ENCODE assay signal across 11 mouse cellular contexts in the genomic region with DNA sequence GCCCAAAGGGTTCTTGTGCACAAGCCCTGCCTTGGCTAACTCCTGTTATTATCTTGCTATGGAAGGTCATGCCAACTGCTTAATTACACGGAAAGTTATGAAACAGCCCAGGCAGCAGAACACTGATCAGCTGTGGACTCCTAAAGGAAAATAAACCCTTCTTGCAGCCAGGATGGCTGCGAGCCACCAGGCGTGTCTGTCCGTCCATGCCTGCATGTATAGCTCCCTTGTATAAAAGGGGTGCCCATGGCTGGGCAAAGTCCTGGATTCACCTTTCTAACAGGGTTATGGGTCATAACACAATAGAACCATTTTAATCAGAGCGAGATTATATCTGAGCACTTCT.
A peak's percentile ranks its signal among the peaks of the same experiment; 100 is the strongest.
DNase-seq lines count a peak whose midpoint lies in the region; ATAC-seq and TF ChIP-seq lines count a peak whose summit lies in the region.
"Had no signal": no experiment of that assay in that cellular context is flagged by ENCODE, and none has a peak within 500 bp of the region (broad histone marks: within the 10 kb centered on the region; RNA-seq: fewer than 3 reads in every experiment).

No protein-coding gene starts in this region.

- TF ChIP-seq POLR2A in spleen, adult 2 months (IDR thresholded peaks at IDR 0.05; ENCODE audit: low read depth, low read length), result no peak

- H3K27ac ChIP-seq in hindbrain, embryonic 14.5 days, result peak overlapping the region; percentile 26; the same call in 1 of the 2 replicates
- H3K27ac ChIP-seq in hindbrain, embryonic 12.5 days, result no peak overlapping the region
- peak overlapping the region; percentile 84 for H3K27ac ChIP-seq in spleen, adult 2 months (ENCODE audit: insufficient read depth, low read length)
- H3K27ac ChIP-seq in stomach, postnatal 0 days (replicated peaks), result peak overlapping the region; percentile 67
- H3K27ac ChIP-seq in layer of hippocampus, adult 2 months, result no peak overlapping the region
- H3K27ac ChIP-seq: limb, embryonic 13.5 days; midbrain, embryonic 15.5 days had no signal

- no peak overlapping the region for H3K4me3 ChIP-seq in hindbrain, embryonic 14.5 days (replicated peaks; ENCODE audit: low read length)
- no peak overlapping the region for H3K4me3 ChIP-seq in hindbrain, embryonic 12.5 days
- no peak overlapping the region for H3K4me3 ChIP-seq in spleen, adult 2 months (ENCODE audit: extremely low read depth, insufficient read depth, insufficient read length)
- no peak overlapping the region for H3K4me3 ChIP-seq in stomach, postnatal 0 days (ENCODE audit: low read depth, low read length)
- H3K4me3 ChIP-seq in layer of hippocampus, adult 2 months, result no peak overlapping the region
- H3K4me3 ChIP-seq: limb, embryonic 13.5 days; midbrain, embryonic 15.5 days had no signal

- no peak overlapping the region for H3K9ac ChIP-seq in hindbrain, embryonic 14.5 days
- H3K9ac ChIP-seq in hindbrain, embryonic 12.5 days, result no peak overlapping the region
- no peak overlapping the region; the same call in 1 of the 2 replicates for H3K9ac ChIP-seq in stomach, postnatal 0 days (ENCODE audit: low read length)
- H3K9ac ChIP-seq: limb, embryonic 13.5 days; midbrain, embryonic 15.5 days had no signal

- 72% methylated on average over 5 of the region's 5 CpGs for WGBS in hindbrain, embryonic 14.5 days
- whole genome bisulfite sequencing in hindbrain, embryonic 12.5 days, result 81% methylated on average over 5 of the region's 5 CpGs
- WGBS in spleen, adult 2 months, result 88% methylated on average over 5 of the region's 5 CpGs
- 27% methylated on average over 5 of the region's 5 CpGs for WGBS in stomach, postnatal 0 days

- no peak for TF ChIP-seq EP300 in stomach, postnatal 0 days (optimal IDR thresholded peaks at IDR 0.05)

- TF ChIP-seq CTCF in spleen, adult 2 months (IDR thresholded peaks at IDR 0.05; ENCODE audit: extremely low read depth, insufficient read depth, insufficient read length, insufficient replicate concordance), result no peak
- TF ChIP-seq CTCF in stomach, postnatal 0 days (IDR thresholded peaks at IDR 0.05; ENCODE audit: low read depth), result no peak
- no peak for TF ChIP-seq CTCF in layer of hippocampus, adult 2 months (conservative IDR thresholded peaks at IDR 0.05)

- peaks cover 14% of the 10 kb centered on the region for H3K4me1 ChIP-seq in hindbrain, embryonic 14.5 days (replicated peaks; ENCODE audit: control insufficient read depth, insufficient read depth, low read length)
- peaks cover 17% of the 10 kb centered on the region for H3K4me1 ChIP-seq in hindbrain, embryonic 12.5 days
- peaks cover 22% of the 10 kb centered on the region for H3K4me1 ChIP-seq in spleen, adult 2 months (ENCODE audit: control insufficient read depth, insufficient read depth, insufficient read length)
- no peaks in the 10 kb centered on the region for H3K4me1 ChIP-seq in stomach, postnatal 0 days (replicated peaks; ENCODE audit: control insufficient read depth, insufficient read depth)

- H3K4me2 ChIP-seq in hindbrain, embryonic 14.5 days (replicated peaks), result no peak overlapping the region
- H3K4me2 ChIP-seq in hindbrain, embryonic 12.5 days (replicated peaks), result no peak overlapping the region
- H3K4me2 ChIP-seq in stomach, postnatal 0 days (replicated peaks; ENCODE audit: low read depth), result peak overlapping the region; percentile 38
- H3K4me2 ChIP-seq: midbrain, embryonic 15.5 days had no signal

- no peaks in the 10 kb centered on the region for H3K9me3 ChIP-seq in hindbrain, embryonic 14.5 days (ENCODE audit: control insufficient read depth, low read length)
- H3K9me3 ChIP-seq in hindbrain, embryonic 12.5 days (replicated peaks), result no peaks in the 10 kb centered on the region
- H3K9me3 ChIP-seq in stomach, postnatal 0 days (ENCODE audit: control insufficient read depth, low read length), result no peaks in the 10 kb centered on the region
- H3K9me3 ChIP-seq: limb, embryonic 13.5 days; midbrain, embryonic 15.5 days had no signal

- DNase-seq in hindbrain, embryonic 14.5 days (ENCODE audit: low spot score), result no peak
- DNase-seq in spleen, adult 2 months (ENCODE audit: low read depth in 1 of 2, low spot score in 2 of 2), result no peak
- no peak for DNase-seq in spleen, postnatal 10 days (ENCODE audit: low spot score in 2 of 2)
- peak; percentile 55 for DNase-seq in kidney, adult 18-20 months
- peak; percentile 28 for DNase-seq in stomach, postnatal 0 days (ENCODE audit: low spot score)
- DNase-seq in layer of hippocampus, adult 18-20 months (ENCODE audit: low spot score in 2 of 2), result no peak
- no peak for DNase-seq in layer of hippocampus, adult 2 months (ENCODE audit: low spot score in 2 of 2)
- DNase-seq: adrenal gland, adult 8-10 months had no signal

- no peaks in the 10 kb centered on the region for H3K27me3 ChIP-seq in hindbrain, embryonic 14.5 days (ENCODE audit: control insufficient read depth, insufficient read depth, low read length)
- no peaks in the 10 kb centered on the region for H3K27me3 ChIP-seq in hindbrain, embryonic 12.5 days
- H3K27me3 ChIP-seq in spleen, adult 2 months (ENCODE audit: control insufficient read depth, insufficient read depth, low read length), result no peaks in the 10 kb centered on the region
- H3K27me3 ChIP-seq in stomach, postnatal 0 days (ENCODE audit: control insufficient read depth, insufficient read depth, low read length), result no peaks in the 10 kb centered on the region
- H3K27me3 ChIP-seq: limb, embryonic 13.5 days; midbrain, embryonic 15.5 days had no signal

- no peaks in the 10 kb centered on the region for H3K36me3 ChIP-seq in hindbrain, embryonic 14.5 days (replicated peaks; ENCODE audit: control insufficient read depth, insufficient read depth)
- no peaks in the 10 kb centered on the region for H3K36me3 ChIP-seq in hindbrain, embryonic 12.5 days
- H3K36me3 ChIP-seq in spleen, adult 2 months (ENCODE audit: control insufficient read depth, insufficient read depth, low read length), result no peaks in the 10 kb centered on the region
- H3K36me3 ChIP-seq in stomach, postnatal 0 days (ENCODE audit: control insufficient read depth, insufficient read depth, low read length), result no peaks in the 10 kb centered on the region
- H3K36me3 ChIP-seq: limb, embryonic 13.5 days; midbrain, embryonic 15.5 days had no signal

- ATAC-seq in hindbrain, embryonic 14.5 days (ENCODE audit: low FRiP score), result peak; percentile 21; the same call in 1 of the 2 replicates
- ATAC-seq in hindbrain, embryonic 12.5 days (ENCODE audit: low FRiP score), result no peak
- peak; percentile 53 for ATAC-seq in stomach, postnatal 0 days (ENCODE audit: low FRiP score, low TSS enrichment)
- ATAC-seq: midbrain, embryonic 15.5 days had no signal

Comparison
In these comparisons a context has a peak if more than half of its experiments do, and no peak if none do; other contexts are left out.
1. H3K27ac ChIP-seq: peak in hindbrain, embryonic 14.5 days (single experiment), spleen, adult 2 months (single experiment) and stomach, postnatal 0 days (single experiment); none in hindbrain, embryonic 12.5 days (single experiment) and layer of hippocampus, adult 2 months (single experiment).
2. DNase-seq: peak in kidney, adult 18-20 months (single experiment) and stomach, postnatal 0 days (single experiment); none in hindbrain, embryonic 14.5 days (single experiment), spleen, adult 2 months (0 of 2), spleen, postnatal 10 days (0 of 2), layer of hippocampus, adult 18-20 months (0 of 2) and layer of hippocampus, adult 2 months (0 of 2).